Mouse (Mus musculus): ENCODE data around the gene Ccdc194.

Gene Ccdc194

GRCm38 (mm10) chr8:71552770-71553169, 27.3 kb upstream of the Ccdc194 start:
- DNase-seq, result no peak

GRCm38 (mm10) chr8:71550754-71551153, 25.2 kb upstream of the Ccdc194 start:
- no peak for DNase-seq

GRCm38 (mm10) chr8:71547590-71547989, 22.1 kb upstream of the Ccdc194 start:
- DNase-seq, result no peak

GRCm38 (mm10) chr8:71545053-71545452, 19.5 kb upstream of the Ccdc194 start:
- no peak for DNase-seq

GRCm38 (mm10) chr8:71543755-71544154, 18.2 kb upstream of the Ccdc194 start:
- DNase-seq, result no peak

GRCm38 (mm10) chr8:71542632-71543343, 17.3 kb upstream of the Ccdc194 start, which contains the start of gene Mvb12a:
Mvb12a (plus strand) TSS chr8:71542922.
- peak; percentile 96 for DNase-seq

GRCm38 (mm10) chr8:71537028-71537867, 11.7 kb upstream of the Ccdc194 start, which contains the start of gene Bst2:
Bst2 (minus strand) TSS chr8:71537456.
- no peak for DNase-seq

GRCm38 (mm10) chr8:71535663-71536062, 10.2 kb upstream of the Ccdc194 start:
- no peak for DNase-seq

GRCm38 (mm10) chr8:71534263-71534810, 8.8 kb upstream of the Ccdc194 start:
- no peak for DNase-seq

- DNase-seq, result peak; percentile 63 to 64
Observed at GRCm38 (mm10) chr8:71530735-71531467, 5.4 kb upstream of the Ccdc194 start.

- no peak for DNase-seq
Observed at GRCm38 (mm10) chr8:71528362-71529073, 3.0 kb upstream of the Ccdc194 start.

GRCm38 (mm10) chr8:71527162-71527870, 1.8 kb upstream of the Ccdc194 start:
- DNase-seq, result no peak

GRCm38 (mm10) chr8:71526272-71526671, 761 bp upstream of the Ccdc194 start:
- no peak for DNase-seq

GRCm38 (mm10) chr8:71521634-71522033, 3.9 kb downstream of the Ccdc194 start:
- peak; percentile 92 to 93 for DNase-seq

- peak; percentile 52 to 55 for DNase-seq
Observed at GRCm38 (mm10) chr8:71519037-71519825, 6.3 kb downstream of the Ccdc194 start.

- DNase-seq, result no peak
Observed at GRCm38 (mm10) chr8:71516786-71517185, 8.7 kb downstream of the Ccdc194 start.

- DNase-seq, result no peak
Observed at GRCm38 (mm10) chr8:71515043-71515442, 10.5 kb downstream of the Ccdc194 start.

GRCm38 (mm10) chr8:71513018-71513754, 12.3 kb downstream of the Ccdc194 start:
- no peak for DNase-seq

- no peak for DNase-seq
Observed at GRCm38 (mm10) chr8:71511644-71512043, 13.9 kb downstream of the Ccdc194 start, which contains the start of gene Plvap. Plvap (minus strand) TSS chr8:71511752.

GRCm38 (mm10) chr8:71509316-71509715, 16.2 kb downstream of the Ccdc194 start:
- no peak for DNase-seq
